Mouse (Mus musculus) olfactory bulb, adult 2 months (tissue): Measurements from ENCODE around the gene Lmo1.

ENCODE experiments used
- CTCF ChIP-seq: fragments of 200-500 bp; IDR thresholded peaks from 2 replicates; pipeline ENCODE4 v1.5.1; 2012; ENCODE audit warnings: low read depth, mild to moderate bottlenecking, low read length, moderate library complexity; ENCODE audit not compliant: insufficient read depth
- POLR2A ChIP-seq: fragments of 200-500 bp; IDR thresholded peaks from 2 replicates; pipeline ENCODE4 v1.6.1; 2012; ENCODE audit warnings: mild to moderate bottlenecking, low read depth, low read length, moderate library complexity; ENCODE audit not compliant: insufficient read depth

GRCm38 (mm10) chr7:109218977-109219271, 43.9 kb upstream of the Lmo1 start:
- TF ChIP-seq CTCF (no peak), POLR2A (no peak)
